Mouse (Mus musculus) heart, adult 2 months (tissue): ENCODE measurements around the gene Carm1.

ENCODE experiments used
- CTCF ChIP-seq: fragments of 200-600 bp; IDR thresholded peaks from 2 replicates; pipeline ENCODE4 v1.8.1; 2022; ENCODE audit warnings: antibody characterized with exemption, mild to moderate bottlenecking, moderate library complexity
- POLR2A ChIP-seq: fragments of 200-500 bp; IDR thresholded peaks from 2 replicates; pipeline ENCODE4 v1.6.1; 2011; ENCODE audit warnings: mild to moderate bottlenecking, low read depth, low read length, control low read depth; ENCODE audit not compliant: insufficient read depth

DNA sequence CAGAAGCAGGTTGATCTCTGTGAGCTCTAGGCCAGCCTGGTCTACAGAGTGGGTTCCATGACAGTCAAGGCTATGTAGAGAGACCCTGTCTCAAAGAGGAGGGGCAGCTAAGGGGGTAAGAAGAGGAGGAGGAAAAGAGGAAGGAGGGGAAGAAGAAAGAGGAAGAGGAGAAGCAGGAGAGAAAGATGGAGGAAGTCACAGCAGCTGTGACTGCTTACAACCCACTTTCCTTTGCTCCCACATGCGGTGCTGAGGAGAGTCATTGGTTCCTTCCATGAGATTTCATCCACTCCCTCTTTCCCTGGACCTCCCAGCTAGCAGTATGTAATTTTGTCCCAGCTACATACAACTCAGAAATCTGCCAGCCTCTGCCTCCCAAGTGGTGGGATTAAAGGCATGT lies 60.0 kb downstream of the Carm1 start:
- TF ChIP-seq CTCF (no peak), POLR2A (no peak)
